Mouse (Mus musculus) mesoderm, embryonic 11.5 days (tissue): ENCODE results near the gene Cit.

Experiments
- DNase-seq: peaks from one replicate; pipeline ENCODE4 v3.0.0-alpha.2; 2012; ENCODE audit warnings: low read depth, low spot score

The Cit gene

GRCm38 (mm10) chr5:115850250-115851028, 5.4 kb downstream of the Cit start:
- DNase-seq: no peak

GRCm38 (mm10) chr5:115851029-115851365, 5.9 kb downstream of the Cit start:
- DNase-seq: no peak

- no peak for DNase-seq
Measured at GRCm38 (mm10) chr5:115852431-115852830, 7.4 kb downstream of the Cit start.

- DNase-seq: no peak
Measured at GRCm38 (mm10) chr5:115853691-115854090, 8.6 kb downstream of the Cit start.

DNA sequence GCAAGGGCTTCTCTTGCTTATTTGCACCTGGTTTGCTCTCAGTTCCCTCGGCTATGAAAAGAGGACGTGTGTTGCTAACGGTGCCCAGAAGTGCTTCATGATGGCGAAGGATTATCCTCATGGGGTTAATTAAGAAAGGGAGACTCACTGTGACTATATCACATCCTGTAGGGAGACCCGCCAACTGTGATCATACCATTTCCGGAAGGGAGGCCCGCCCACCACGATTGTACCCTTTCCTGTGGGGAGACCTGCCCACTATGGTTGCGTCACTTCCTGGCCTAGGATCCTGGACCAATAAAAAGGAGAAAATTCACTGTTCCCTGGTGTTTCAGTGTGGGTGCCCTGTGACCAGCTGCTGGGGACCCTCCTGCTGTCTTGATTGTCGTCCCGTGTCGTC, 9.3 kb downstream of the Cit start:
- no peak for DNase-seq

GRCm38 (mm10) chr5:115858652-115859051, 13.6 kb downstream of the Cit start:
- no peak for DNase-seq

GRCm38 (mm10) chr5:115859461-115859860, 14.4 kb downstream of the Cit start:
- no peak for DNase-seq

GRCm38 (mm10) chr5:115861991-115862390, 16.9 kb downstream of the Cit start:
- DNase-seq: no peak

- DNase-seq: no peak
Measured at GRCm38 (mm10) chr5:115862439-115862838, 17.4 kb downstream of the Cit start.

- no peak for DNase-seq
Measured at GRCm38 (mm10) chr5:115866296-115866695, 21.2 kb downstream of the Cit start.

DNA sequence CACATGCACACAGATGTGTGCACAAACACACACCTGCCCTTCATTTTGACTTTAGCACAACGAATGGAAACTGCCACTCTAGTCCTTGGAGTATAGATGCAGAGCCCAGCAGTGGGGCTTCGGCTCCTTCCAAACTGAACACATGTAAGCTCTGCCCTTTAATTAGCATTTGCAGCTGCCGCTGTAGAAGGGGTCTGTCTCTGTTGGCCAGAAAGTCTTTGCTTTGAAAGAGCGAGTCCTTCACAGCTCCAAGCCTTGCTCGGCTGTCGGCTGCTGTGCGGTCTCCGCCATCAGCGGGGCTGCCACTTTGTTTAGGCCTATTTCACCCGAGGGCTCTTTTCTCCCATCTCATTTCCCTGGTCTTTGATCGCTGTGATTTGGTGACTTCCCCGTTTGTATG, 23.5 kb downstream of the Cit start:
- DNase-seq: no peak

DNA sequence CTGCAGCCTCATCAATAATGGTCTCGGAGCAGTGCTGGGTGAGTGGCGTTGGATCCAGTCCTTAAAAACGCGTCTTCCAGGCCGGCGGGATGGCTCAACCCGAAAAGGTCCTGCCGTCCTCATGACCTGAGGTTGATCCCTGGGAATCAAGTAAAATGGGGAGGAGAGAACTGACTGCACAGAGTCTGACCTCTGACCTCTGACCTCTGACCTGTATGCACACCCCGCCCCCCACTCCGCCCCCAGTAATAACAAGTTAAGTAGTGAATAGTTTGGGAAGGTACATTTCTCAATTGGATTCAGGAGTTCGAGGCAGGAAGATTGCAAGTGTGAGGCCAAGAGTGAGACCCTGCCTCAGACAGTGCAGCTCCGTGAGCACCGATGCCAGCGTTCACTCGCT, 24.1 kb downstream of the Cit start:
- DNase-seq: no peak

DNA sequence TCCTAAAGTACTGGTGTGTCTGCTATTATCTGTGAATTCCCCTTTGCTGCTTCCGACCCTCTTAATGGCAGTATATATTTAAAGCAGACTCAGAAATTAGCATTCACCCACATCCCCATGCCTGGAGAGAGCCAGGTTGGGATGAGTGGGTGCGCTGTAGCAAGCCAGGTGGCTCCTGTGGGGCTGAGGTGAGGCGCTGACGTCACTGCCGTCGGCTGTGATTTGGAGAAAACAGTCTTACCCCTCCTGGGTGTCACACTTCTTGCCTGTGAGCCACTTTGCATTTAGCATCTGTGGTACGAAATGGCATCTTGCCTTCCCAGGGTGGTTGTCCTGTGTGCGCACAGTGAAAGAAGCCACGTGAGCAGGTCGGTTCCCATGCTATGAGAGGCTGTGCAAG, 26.1 kb downstream of the Cit start:
- no peak for DNase-seq

DNA sequence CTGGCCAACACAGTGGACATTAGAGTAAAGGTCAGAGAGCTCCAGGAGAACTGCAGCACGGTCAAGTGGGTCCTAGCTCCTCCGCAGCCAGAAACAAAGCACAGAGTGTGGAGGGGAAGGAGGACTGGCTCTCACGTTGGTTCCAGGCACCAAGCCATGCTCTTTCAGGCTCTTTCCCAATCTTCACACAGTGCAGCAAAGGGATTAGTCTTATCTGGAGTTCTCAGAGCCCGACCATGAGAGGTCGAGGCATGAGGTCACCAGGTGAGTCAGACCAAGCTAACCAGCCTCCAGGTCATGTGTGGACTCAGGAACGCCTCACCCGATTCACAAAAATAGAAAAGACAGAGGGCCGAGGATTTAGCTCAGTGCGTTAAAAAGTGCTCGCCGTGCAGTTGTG, 27.0 kb downstream of the Cit start:
- DNase-seq: no peak

DNA sequence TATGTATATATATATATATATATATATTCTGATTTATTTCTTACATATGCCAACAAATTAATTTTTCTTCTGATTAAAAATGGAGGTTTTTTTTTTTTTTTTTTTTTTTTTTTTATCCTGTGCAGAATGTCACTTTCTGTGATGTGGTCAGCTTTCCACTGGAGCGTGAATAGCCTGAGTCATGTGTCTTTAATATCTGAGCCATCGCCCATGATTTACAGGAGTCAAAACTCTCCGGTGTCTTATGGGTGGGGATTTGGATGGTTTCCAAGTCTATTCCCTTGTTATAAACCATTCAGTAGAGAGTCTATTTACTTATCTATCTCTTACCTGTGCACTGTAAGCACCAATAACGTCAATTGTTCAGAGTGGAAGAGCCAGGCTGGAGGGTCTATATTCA, 27.9 kb downstream of the Cit start:
- DNase-seq: no peak

- no peak for DNase-seq
Measured at GRCm38 (mm10) chr5:115877425-115877824, 32.3 kb downstream of the Cit start.

GRCm38 (mm10) chr5:115882165-115882564, 37.1 kb downstream of the Cit start:
- DNase-seq: no peak

- no peak for DNase-seq
Measured at GRCm38 (mm10) chr5:115884429-115884828, 39.4 kb downstream of the Cit start.

- peak; percentile 34 for DNase-seq
Measured at GRCm38 (mm10) chr5:115893772-115894171, 48.7 kb downstream of the Cit start.

DNA sequence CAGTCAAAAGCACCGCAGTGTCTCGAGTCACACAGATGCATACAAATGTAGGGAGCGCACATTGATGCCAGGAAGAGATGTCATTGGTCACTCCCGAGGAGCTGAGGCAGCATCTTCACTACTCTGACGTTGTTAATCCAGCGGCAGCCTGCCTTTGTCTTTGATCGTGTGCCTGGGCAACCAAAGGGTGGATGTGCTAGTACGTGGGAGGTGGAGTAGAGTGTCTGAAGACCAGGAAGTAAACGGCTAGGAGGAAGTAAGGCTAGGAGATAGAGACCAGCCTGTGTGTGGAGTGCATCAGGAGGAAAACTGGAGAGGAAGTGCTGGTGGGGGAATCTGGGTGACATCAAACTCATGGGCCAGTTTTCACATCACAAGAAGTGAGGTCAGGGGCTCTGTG, 52.0 kb downstream of the Cit start:
- DNase-seq: no peak

GRCm38 (mm10) chr5:115907037-115908009, 62.2 kb downstream of the Cit start:
- peak; percentile 54 for DNase-seq

- peak; percentile 47 for DNase-seq
Measured at GRCm38 (mm10) chr5:115908251-115908650, 63.2 kb downstream of the Cit start.

DNA sequence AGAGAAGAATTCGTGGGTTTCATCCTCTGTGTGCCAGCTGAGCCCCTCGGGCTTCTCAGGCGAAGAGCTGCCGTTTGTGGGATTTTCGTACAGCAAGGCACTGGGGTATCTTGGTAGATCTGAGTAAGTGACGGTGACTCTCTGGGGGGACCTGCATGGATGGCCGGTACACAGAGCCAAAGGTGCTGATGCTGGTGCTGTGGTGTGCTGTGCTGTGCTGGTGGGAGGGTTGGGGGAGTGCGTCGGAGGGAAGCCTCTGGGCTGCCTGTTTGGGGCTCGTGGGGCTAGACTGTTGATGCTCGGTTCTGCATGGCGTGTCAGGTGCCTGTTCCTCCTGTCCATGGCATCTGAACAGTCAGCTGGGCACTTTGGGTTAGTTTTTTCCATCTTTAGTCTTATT, 63.6 kb downstream of the Cit start:
- DNase-seq: no peak
